Mouse (Mus musculus) brain, embryonic 14.5 days (tissue): ENCODE measurements around the gene Osbp2.

ENCODE experiments used
- CTCF ChIP-seq: fragments of 200-500 bp; IDR thresholded peaks from 2 replicates; pipeline ENCODE4 v1.5.1; 2012; ENCODE audit warnings: inconsistent platforms, mild to moderate bottlenecking, moderate library complexity, borderline replicate concordance; ENCODE audit not compliant: insufficient read depth, insufficient read length; ENCODE audit errors: extremely low read depth
- POLR2A ChIP-seq: fragments of 200-500 bp; IDR thresholded peaks from 2 replicates; pipeline ENCODE4 v1.6.1; 2012; ENCODE audit warnings: mild to moderate bottlenecking, inconsistent platforms, borderline replicate concordance; ENCODE audit not compliant: poor library complexity, insufficient read depth, insufficient read length, severe bottlenecking; ENCODE audit errors: extremely low read depth

DNA sequence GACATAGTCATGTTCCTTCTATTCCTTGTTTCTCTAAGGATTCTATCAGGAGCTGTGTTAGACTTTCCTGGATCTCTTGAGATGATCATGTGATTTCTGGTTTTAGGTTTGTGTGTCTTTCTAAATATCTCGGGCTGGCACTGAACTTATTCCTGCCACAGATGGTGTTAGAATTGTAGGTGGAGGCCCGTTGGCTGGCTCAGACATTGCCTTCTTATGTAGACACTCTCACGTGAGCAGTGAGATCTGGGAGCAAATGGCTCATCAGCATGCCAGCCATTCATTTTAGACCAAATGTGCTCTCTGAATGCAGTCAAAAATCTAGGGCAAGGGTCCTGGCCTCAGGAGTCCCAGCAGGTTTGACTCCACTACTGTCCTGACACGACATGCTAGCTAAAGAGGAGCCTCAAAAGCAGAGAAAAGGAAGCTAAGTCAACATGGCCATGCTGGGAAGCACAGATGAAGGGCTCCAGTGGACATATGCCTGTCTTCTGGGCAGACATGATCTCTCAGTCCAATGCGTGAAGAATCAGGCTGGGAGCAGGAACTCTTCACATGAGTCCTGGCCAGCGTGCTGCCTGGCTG lies 66.0 kb downstream of the Osbp2 start:
- TF ChIP-seq POLR2A (no peak), CTCF (no peak)
